Mouse (Mus musculus): Measurements from ENCODE around the gene Bola1.

DNA sequence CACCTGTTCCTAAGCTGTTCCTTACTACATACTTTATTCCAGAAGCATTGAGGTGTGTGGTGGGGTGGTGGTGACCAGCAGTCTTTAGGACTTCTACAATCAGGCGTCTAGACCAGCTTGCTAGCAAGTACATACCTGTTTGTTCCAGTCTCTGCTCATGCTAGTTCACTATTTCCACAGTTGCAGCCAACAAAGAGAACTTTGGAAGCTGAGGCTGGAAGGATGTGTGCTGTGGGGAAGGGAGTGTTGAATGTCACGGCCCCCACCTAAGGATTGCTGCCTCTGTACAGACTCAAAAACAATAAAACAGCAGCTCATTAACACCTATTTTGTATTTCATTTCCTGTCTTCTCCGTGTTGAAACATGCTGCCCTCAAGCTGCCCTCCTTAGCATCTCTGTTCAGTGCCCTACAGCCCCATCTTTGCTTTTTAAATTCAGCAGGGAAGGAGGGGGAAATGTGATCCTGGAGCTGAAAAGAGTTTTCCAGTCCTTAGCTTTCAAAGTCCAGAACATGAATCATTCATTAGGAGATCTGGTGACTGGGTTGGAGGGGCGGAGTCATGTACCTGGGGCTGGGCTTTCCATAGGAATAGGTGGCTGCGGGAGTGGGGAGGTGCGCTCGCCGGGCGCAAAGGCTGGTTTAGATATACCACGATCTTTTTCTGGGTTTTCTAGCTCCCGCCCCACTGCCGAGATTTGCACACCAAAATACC is 58.5 kb downstream of the Bola1 start:
- TF ChIP-seq CTCF (IDR thresholded peaks at IDR 0.05; ENCODE audit: control insufficient read depth, insufficient read depth, low read length) (no peak), POLR2A (IDR thresholded peaks at IDR 0.05; ENCODE audit: borderline replicate concordance, control insufficient read depth, low read depth, low read length) (no peak)

Data from bone marrow, adult 2 months (tissue).